Mouse (Mus musculus): Measurements from ENCODE around the gene Fam234a.

- TF ChIP-seq CTCF (IDR thresholded peaks at IDR 0.05; ENCODE audit: borderline replicate concordance, insufficient read depth, low read depth, low read length) (no peak), POLR2A (IDR thresholded peaks at IDR 0.05; ENCODE audit: borderline replicate concordance, insufficient read depth, low read length) (no peak)
These were observed 8.0 kb upstream of the Fam234a start for GRCm38 (mm10) chr17:26251886-26252538.

Data from cerebellum, adult 2 months (tissue).